ENCODE assay signal across 15 mouse cellular contexts in the genomic region with DNA sequence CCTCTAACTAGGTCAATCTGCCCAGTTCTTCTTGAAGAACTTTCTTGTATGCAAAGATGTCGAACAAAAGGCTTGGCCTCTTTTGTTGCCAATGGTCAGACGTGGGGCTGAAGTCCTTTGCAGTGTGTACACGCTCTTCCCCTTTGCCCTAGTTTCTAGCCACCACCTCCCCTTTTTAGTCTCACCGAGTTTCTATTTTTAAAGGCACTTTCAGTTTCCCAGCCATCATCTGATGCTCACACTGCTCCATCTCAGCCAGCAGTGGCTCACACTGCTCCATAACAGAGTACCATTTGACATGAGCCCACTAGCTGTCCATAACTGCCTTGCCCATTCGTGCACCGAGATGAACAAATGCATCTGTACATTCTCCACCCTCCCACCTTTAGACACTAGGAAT.
DNase-seq lines count a peak whose midpoint lies in the region; ATAC-seq and TF ChIP-seq lines count a peak whose summit lies in the region.
"Had no signal": no experiment of that assay in that cellular context is flagged by ENCODE, and none has a peak within 500 bp of the region (broad histone marks: within the 10 kb centered on the region; RNA-seq: fewer than 3 reads in every experiment).

No protein-coding gene starts in this region.

- H3K9ac ChIP-seq in heart, embryonic 13.5 days: no peak overlapping the region
- H3K9ac ChIP-seq in heart, postnatal 0 days (replicated peaks; ENCODE audit: low read depth, low read length): no peak overlapping the region
- H3K9ac ChIP-seq in liver, embryonic 16.5 days (ENCODE audit: low read depth, low read length): no peak overlapping the region
- H3K9ac ChIP-seq: embryonic facial prominence, embryonic 12.5 days; hindbrain, embryonic 15.5 days had no signal

- ATAC-seq in heart, embryonic 13.5 days (ENCODE audit: extremely low read depth, insufficient number of reproducible peaks, low FRiP score, low TSS enrichment): 0 out of 2 replicates have a peak, but pooled peaks have one; percentile 31
- peak; percentile 97 for ATAC-seq in heart, postnatal 0 days (ENCODE audit: insufficient read depth, low read depth)
- peak; percentile 88 for ATAC-seq in liver, embryonic 16.5 days (ENCODE audit: low read depth)
- ATAC-seq: forebrain, embryonic 16.5 days had no signal

- 47% methylated on average over 6 of the region's 6 CpGs for WGBS in heart, embryonic 13.5 days
- WGBS in heart, postnatal 0 days: 31% methylated on average over 6 of the region's 6 CpGs
- 43% methylated on average over 6 of the region's 6 CpGs for WGBS in liver, embryonic 16.5 days (ENCODE audit: insufficient replicate concordance)

- no peaks in the 10 kb centered on the region for H3K27me3 ChIP-seq in heart, embryonic 13.5 days (replicated peaks)
- H3K27me3 ChIP-seq in heart, postnatal 0 days (ENCODE audit: control insufficient read depth, insufficient read depth, low read length): no peaks in the 10 kb centered on the region
- no peaks in the 10 kb centered on the region for H3K27me3 ChIP-seq in liver, embryonic 16.5 days (ENCODE audit: control insufficient read depth, insufficient read depth, low read depth, low read length)
- H3K27me3 ChIP-seq: embryonic facial prominence, embryonic 12.5 days; hindbrain, embryonic 15.5 days had no signal

- TF ChIP-seq CTCF in heart, postnatal 0 days (IDR thresholded peaks at IDR 0.05; ENCODE audit: low read depth): peak; percentile 6; the same call in 1 of the 2 replicates

- H3K27ac ChIP-seq in heart, embryonic 13.5 days (replicated peaks): peak overlapping the region; percentile 29; the same call in 1 of the 2 replicates
- peak overlapping the region; percentile 81 for H3K27ac ChIP-seq in heart, postnatal 0 days (ENCODE audit: low read depth)
- H3K27ac ChIP-seq in liver, embryonic 16.5 days (ENCODE audit: low read length): no peak overlapping the region
- H3K27ac ChIP-seq: embryonic facial prominence, embryonic 12.5 days; hindbrain, embryonic 15.5 days; stomach, postnatal 0 days had no signal

- TF ChIP-seq EP300 in heart, postnatal 0 days (IDR thresholded peaks at IDR 0.05; ENCODE audit: low read depth): peak; percentile 74; the same call in 1 of the 2 replicates

- no peak overlapping the region for H3K4me2 ChIP-seq in heart, embryonic 13.5 days
- no peak overlapping the region for H3K4me2 ChIP-seq in heart, postnatal 0 days (ENCODE audit: low read depth, low read length)
- no peak overlapping the region for H3K4me2 ChIP-seq in liver, embryonic 16.5 days (ENCODE audit: low read depth, low read length)
- H3K4me2 ChIP-seq: embryonic facial prominence, embryonic 12.5 days; hindbrain, embryonic 15.5 days had no signal

- intact Hi-C loops in left cerebral cortex, postnatal 10 days (cut with DNase I): no loop called here

- H3K9me3 ChIP-seq in heart, embryonic 13.5 days: no peaks in the 10 kb centered on the region
- no peaks in the 10 kb centered on the region for H3K9me3 ChIP-seq in heart, postnatal 0 days (replicated peaks; ENCODE audit: control insufficient read depth, low read length)
- H3K9me3 ChIP-seq in liver, embryonic 16.5 days (replicated peaks; ENCODE audit: control insufficient read depth, low read length): no peaks in the 10 kb centered on the region
- H3K9me3 ChIP-seq: embryonic facial prominence, embryonic 12.5 days; hindbrain, embryonic 15.5 days had no signal

- H3K36me3 ChIP-seq in heart, embryonic 13.5 days: no peaks in the 10 kb centered on the region
- no peaks in the 10 kb centered on the region for H3K36me3 ChIP-seq in heart, postnatal 0 days (replicated peaks; ENCODE audit: control insufficient read depth, insufficient read depth, low read length)
- H3K36me3 ChIP-seq in liver, embryonic 16.5 days (ENCODE audit: control insufficient read depth, insufficient read depth): no peaks in the 10 kb centered on the region
- H3K36me3 ChIP-seq: embryonic facial prominence, embryonic 12.5 days; hindbrain, embryonic 15.5 days had no signal

- DNase-seq in kidney, adult 9 months: peak; percentile 8
- DNase-seq in kidney, postnatal 4 days: no peak
- DNase-seq in heart, postnatal 0 days (ENCODE audit: low spot score): peak; percentile 85
- no peak for DNase-seq in cerebellum, postnatal 36 days
- no peak for DNase-seq in left cerebral cortex, postnatal 10 days (ENCODE audit: extremely low spot score in 1 of 2, low spot score in 2 of 2)
- DNase-seq: adrenal gland, postnatal 36 days; cerebellum, adult 2 months; kidney, adult 11 months; kidney, postnatal 14 days had no signal

- H3K4me1 ChIP-seq in heart, embryonic 13.5 days: peaks cover 6% of the 10 kb centered on the region; the same call in 1 of the 2 replicates
- no peaks in the 10 kb centered on the region for H3K4me1 ChIP-seq in heart, postnatal 0 days (ENCODE audit: control insufficient read depth, insufficient read depth)
- H3K4me1 ChIP-seq in liver, embryonic 16.5 days (ENCODE audit: control insufficient read depth, low read depth, low read length): no peaks in the 10 kb centered on the region
- H3K4me1 ChIP-seq: embryonic facial prominence, embryonic 12.5 days; hindbrain, embryonic 15.5 days had no signal

- H3K4me3 ChIP-seq in heart, embryonic 13.5 days: no peak overlapping the region
- no peak overlapping the region for H3K4me3 ChIP-seq in heart, postnatal 0 days (ENCODE audit: low read depth, low read length)
- no peak overlapping the region for H3K4me3 ChIP-seq in liver, embryonic 16.5 days (ENCODE audit: low read depth, low read length)
- H3K4me3 ChIP-seq: embryonic facial prominence, embryonic 12.5 days; hindbrain, embryonic 15.5 days had no signal

Comparison
In these comparisons a context has a peak if more than half of its experiments do, and no peak if none do; other contexts are left out.
1. DNase-seq: peak in kidney, adult 9 months (single experiment) and heart, postnatal 0 days (single experiment); none in kidney, postnatal 4 days (0 of 2), cerebellum, postnatal 36 days (0 of 2) and left cerebral cortex, postnatal 10 days (0 of 2).
2. ATAC-seq: peak in every context shown above with its lines; median percentile 97 in heart, postnatal 0 days; 88 in liver, embryonic 16.5 days; 31 in heart, embryonic 13.5 days.